Mouse (Mus musculus) urinary bladder, postnatal 36 days (tissue): ENCODE measurements around the gene Kalrn.

ENCODE experiments used
- DNase-seq, 2 experiments: peaks; one replicate each; pipeline ENCODE4 v3.0.0; 2022; ENCODE audit warnings: low spot score in 2 of 2, mixed read lengths in 1 of 2

Kalrn gene

DNA sequence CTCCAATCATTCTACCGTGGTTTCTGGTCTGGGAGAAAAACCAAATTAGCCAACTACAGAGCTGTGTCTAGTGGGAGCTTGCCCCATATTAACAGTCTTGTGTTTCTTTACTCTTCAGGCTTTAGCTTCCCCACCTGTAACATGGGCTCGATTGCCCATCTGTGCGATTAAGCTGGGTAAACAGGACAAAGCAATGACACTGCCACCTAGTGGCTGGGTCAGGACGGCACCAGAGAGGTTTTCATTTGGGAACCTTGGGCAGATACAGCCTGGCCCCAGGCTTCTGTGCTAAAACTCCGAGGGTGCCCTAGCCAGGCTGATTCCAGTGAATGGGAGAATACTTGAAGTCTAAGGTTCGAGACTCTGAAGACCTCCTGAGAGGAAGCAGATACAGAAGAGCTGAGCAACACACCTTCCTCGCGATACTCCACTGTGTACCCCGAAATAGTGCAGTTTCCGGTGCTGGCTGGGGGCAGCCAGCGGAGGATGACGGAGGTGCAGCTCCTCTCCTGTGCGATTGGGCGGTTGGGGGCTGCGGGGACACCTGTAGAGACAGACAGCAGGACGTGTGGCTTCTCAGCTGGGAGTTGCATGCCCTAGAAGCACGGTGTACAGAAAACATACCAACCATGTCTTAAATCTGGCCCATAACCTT, 584.8 kb downstream of the Kalrn start:
- DNase-seq = peak; percentile 29 to 55

GRCm38 (mm10) chr16:33986993-33987392, 586.3 kb downstream of the Kalrn start:
- DNase-seq = no peak

DNA sequence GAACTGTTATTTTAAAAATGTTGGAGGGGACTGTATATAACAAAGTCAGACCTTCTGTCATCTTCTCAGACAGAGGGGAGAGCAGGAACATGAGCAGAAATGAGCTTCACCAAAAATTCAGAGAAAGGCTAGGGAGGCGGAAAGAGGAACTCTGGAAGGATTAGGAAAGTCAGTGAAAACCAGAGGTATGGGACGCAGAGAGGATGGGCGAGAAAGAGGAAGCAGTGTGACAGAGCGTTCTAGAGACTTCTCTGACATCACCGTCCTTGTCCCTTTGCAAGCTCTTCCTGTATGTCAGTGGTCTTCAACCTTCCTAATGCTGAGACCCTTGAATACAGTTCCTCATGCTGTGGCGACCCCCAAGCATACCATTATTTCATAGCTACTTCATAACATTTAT, 588.0 kb downstream of the Kalrn start:
- no peak for DNase-seq

GRCm38 (mm10) chr16:33983712-33984111, 589.6 kb downstream of the Kalrn start:
- DNase-seq = no peak

GRCm38 (mm10) chr16:33979855-33980254, 593.5 kb downstream of the Kalrn start:
- DNase-seq = no peak

DNA sequence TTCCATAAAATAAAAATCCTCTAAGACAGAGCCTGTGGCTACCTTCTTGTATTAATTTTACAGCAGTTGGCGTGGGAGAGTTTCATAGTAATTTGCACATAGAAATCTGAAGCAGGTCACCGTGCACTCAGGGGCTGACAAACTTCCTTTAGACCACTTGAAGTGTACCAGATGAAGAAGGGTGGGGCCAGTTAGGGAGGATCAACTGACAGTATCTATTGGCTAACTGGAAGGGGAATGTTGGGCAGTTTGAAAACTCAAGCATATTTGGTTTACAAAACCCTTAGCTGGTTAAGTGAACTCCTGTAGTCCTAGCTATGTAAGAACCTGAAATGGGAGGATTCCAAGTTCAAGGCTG, 606.1 kb downstream of the Kalrn start:
- DNase-seq = no peak

DNA sequence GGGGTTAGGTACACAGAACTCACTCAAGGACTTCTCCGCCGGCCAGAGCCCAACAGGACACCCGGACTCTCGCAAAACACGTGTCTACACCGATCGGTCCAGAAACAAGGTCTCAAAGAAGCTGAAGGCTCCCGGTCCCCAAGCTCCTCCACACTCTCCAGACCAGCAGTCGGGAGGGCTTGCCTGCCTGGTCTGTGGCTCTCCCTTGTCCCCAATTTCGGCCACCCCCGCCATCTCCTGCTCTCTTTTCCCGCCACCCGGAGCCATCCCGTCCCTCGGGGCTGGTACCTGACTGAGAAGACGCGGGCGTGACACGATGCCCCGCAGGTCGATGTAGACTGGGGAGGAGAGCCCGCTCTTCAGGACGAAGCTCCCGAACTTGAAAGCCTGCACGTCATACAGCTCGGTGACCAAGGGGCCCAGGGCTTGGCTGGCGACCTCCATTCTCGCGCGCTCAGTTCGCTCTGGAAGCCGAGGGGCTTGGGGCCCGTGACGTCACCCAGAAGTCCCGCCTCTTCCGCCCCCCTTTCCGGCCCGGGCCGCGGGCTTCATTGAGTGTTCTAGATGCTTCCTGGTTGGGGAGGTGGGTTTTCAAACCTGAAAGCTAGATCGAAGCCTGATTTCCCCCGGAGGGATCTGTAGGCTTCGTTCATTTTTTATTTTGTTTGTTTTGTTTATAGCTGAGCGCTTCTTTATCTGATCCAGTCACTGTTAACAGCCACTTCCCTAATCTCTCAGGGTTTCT, 606.6 kb downstream of the Kalrn start, which contains the start of gene Umps:
Gene Umps (minus strand): TSS at position 501 of the 745 bp plus-strand sequence.
- DNase-seq = peak; percentile 82 to 83

GRCm38 (mm10) chr16:33965878-33966537, 607.3 kb downstream of the Kalrn start:
- DNase-seq = no peak

DNA sequence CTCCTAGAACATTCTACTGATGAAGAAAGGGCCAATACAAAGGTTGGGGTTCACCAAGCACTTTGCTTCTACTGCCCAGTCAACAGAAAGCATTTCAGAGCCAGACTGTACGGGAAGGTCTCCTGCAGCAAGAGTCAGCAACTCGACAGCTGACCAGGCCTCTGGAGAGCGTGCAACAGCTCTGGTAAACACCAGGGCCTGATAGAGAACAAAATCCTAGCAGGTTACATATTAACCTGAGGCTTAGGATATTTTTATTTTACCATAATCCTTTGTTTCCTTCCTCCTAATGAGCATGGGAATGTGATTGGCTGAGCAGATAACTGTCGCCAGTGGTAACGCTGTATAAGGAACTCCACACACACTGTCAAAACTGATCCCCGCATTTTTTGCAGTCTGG, 609.8 kb downstream of the Kalrn start:
- DNase-seq = no peak

DNA sequence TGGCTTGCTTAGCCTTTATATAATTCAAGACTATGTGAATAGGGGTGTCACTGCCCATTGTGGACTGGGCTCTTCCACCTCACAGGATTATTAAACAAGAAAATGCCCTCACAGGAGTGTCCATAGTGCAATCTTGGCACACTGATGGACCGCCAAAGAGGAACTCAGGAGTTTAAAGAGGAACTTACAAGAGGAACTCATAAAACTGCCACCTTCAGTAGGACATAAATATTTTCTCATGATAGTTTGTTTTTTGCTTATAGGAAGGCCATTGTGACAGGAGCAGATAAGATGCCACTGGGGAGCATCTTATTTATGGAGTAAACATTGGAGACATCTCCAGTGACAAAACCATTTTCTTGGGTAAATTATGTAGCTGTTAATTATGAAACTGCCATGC, 618.5 kb downstream of the Kalrn start:
- no peak for DNase-seq

DNA sequence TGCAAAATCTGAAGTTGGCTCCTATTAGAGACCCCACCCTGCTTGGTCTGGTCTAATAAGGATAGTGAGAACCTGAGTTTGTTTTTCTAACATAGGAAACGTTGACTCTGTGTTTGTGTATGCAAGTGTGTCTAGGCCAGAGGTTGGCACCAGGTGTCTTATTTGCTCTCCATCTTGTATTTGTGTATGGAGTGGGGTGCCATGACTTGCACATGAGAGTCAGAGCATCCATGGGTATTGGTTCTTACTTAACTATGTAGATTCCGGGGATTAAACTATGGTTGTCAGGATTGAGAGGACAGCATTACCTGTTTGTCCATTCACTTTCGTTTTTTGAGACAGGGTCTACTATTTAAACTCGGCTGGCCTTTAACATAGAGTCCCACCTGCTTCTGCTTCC, 620.3 kb downstream of the Kalrn start:
- DNase-seq = no peak

DNA sequence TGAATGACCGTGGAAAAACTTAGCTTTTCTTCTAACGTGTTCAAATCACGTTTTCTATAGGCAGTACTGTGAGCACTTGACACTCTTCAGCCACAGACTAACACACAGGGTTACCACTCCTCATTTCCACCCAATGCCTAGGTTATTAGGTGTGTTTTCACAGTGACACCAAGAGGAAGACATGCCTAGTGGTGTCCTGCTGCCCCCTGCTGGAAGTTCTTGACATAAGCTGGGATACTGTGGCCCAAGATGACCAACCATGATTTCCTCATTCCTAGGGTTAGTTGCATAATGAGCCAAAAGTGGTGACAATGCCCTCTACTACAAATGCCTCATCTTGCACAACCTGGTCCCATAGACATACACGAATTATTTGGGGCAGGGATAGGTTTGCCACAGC, 622.5 kb downstream of the Kalrn start:
- DNase-seq = peak; percentile 80 to 89

- DNase-seq = no peak
Observed at GRCm38 (mm10) chr16:33950386-33950785, 622.9 kb downstream of the Kalrn start.

DNA sequence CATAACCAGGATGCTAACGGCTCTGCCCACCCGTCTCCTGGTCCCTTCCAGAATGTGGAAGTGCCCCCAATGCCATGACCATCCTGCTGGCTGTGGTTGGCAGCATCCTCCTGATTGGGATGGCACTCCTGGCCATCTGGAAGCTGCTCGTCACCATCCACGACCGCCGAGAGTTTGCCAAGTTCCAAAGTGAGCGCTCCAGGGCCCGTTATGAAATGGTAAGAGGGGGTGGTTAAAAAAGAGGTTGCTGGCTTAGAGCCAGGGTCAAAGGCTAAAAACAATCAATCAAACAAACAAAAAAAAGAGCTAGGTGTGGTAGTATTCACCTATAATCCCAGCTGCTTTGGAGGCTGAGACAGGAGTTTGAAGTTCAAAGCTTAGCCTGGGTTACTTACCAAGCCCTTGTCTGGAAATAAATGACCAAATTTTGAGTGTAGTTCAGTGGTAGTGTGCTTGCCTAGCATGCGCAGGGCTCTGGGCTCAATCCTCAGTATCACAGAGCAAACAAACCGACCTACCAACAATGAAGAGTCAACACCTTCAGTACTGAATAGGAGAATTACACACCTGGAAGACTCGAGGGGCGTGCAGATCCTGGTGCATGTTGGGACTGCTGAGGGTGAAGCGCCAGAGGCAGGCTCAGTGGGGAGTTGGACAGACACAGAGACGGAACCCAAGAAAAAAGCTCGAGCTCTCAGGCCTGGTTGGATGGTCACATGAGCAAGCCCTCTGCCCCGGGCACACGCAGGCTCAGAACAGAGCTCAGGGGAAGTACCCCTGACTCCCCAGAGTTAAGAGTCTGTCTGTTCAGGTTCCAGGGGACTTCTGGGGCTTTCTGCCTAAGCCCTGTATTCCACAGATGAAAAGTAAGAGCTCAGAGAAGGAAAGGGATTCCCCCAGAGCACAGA, 625.4 kb downstream of the Kalrn start:
- DNase-seq = no peak

DNA sequence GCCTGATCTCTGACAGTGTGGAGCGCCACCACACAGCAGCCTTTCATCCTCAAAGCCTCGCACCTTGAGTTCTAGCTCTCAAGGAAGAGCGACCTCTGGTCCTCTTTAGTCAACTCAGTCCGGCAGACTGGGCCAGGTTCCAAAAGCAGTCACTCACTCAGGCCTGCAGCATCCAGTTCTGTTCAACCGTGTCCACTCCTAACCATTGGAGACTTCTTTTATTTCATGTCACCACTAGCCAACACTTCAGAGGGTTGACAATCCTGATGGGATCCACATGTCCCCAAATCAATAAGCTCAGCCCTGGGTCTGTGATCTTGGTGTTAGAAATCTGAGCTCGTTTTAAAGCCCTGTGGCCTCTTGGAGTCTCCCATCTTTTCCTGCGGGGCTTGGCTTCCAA, 627.3 kb downstream of the Kalrn start:
- DNase-seq = no peak

DNA sequence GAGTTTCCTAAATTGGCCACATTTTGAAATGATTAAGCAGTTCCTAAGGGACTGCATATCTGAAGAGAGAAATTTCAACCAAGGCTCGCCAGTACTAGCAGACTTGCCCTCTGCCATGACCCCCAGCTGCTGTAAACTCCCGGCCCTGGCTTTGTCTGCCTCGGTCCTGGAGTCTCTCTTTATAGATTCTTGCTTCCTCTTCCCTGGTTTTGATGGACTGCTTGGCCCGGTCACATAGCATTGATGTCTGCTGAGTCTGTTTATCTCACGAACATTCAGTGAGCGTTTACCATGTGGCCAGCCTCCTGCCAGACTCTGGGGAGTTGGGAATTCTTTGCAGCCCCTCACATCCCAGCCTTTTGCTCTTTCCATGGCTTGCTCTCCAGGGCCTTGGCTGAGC, 628.6 kb downstream of the Kalrn start:
- no peak for DNase-seq

- no peak for DNase-seq
Observed at GRCm38 (mm10) chr16:33944126-33944525, 629.2 kb downstream of the Kalrn start.

GRCm38 (mm10) chr16:33943388-33943787, 629.9 kb downstream of the Kalrn start:
- no peak for DNase-seq

DNA sequence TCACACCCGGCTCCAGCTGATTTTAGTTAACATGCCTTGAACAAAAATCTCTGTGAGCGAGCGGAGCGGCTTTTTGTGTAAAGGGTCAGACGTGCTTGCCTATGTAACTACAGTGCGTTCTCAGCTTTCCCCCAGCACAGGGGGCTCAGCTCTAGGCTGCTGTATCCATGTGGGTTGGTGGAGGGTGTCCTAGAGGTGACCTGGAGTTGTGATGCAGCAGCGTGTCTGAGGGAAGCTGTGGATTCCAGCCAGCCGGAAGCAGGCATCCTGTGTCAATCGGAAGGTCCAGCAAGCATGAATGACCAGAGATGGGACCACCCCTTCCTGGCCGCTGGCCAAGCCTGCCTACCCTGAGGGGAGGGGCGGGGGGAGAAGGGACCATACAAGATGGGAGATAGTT, 631.0 kb downstream of the Kalrn start:
- DNase-seq = peak in 1 of 2 experiments; percentile 28

DNA sequence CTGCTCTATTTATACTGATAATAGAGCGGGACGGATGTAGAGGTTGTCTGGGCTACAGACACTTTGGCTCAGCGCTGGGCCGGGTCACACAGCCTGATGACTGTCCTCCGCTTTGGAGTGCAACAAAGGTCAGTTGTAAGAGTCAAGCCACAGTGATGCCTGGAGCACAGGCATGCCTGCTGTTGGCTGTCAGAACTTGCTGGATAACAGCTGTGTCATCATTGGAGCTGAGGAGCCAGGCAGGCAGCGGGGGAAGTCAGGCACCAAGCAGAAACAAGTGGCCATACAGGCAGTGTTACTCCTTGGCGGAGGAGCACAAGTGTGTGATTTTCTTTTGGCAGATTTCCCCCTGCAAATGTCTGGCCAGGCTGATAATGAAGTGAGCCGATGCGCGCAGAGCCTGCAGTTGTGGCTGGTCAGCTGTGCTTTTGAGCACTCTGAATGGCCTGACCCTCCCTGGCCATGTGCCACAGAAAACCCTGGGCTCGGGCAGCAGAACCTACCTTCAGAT, 632.0 kb downstream of the Kalrn start:
- peak; percentile 53 to 54 for DNase-seq

DNA sequence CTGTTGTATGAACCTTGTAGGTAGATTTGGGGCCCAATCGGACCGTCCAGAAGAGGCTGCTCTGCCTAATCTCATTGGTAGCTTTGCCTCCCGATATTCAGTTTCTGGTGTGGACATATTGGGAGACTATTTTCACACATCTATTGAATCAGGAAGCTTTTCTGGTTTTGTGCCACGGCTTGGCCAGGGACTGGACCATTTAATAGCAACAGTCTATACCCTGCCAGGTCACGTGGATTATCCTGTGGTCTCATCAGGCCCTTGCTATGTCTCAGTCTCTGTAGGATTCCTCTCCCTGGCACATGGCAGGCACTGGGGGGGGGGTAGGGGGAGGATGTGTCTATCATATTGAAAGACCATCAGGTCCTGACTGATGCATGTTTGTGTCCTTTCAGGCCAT, 633.2 kb downstream of the Kalrn start:
- DNase-seq = no peak

DNA sequence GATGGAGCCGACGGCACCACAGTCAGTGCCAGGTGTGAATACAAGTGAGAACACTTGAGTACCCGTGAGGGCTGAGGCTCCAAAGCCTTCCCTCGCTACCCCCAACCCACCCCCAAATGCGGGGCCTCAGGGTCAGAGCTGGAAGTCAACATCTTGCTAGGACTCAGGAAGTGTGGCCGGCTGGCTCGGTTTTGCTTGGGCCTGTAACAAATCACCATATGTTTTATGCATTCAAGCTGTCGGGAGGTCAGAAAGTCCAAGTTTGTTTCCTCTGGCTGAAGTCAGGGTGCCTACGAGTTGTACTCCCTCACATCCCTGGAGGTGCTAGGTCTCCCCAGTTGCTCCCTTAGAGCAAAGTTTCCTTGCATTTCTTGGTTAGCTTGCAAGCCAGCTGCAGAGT, 633.7 kb downstream of the Kalrn start:
- DNase-seq = no peak
